Mouse (Mus musculus) heart, postnatal 0 days (tissue): ENCODE results near the gene Slc22a15. TPM values are rescaled to one million over a fixed set of nuclear protein-coding genes. Genes with fewer than 3 reads are reported as not detected.

Experiments
- ATAC-seq: fragments of 200-750 bp; cut with Nextera tagmentation; 2 replicates; pipeline ENCODE4 v1.8.0; 2017; ENCODE audit warnings: low read depth, moderate number of reproducible peaks, moderate library complexity; ENCODE audit not compliant: insufficient read depth
- DNase-seq: peaks from one replicate; pipeline ENCODE4 v3.0.0-alpha.2; 2016; ENCODE audit warnings: low spot score
- H3K27ac ChIP-seq: fragments of 300-500 bp; sonication (generic); 2 replicates; pipeline ENCODE4 v1.5.1; 2014; ENCODE audit warnings: low read depth, mild to moderate bottlenecking
- H3K27me3 ChIP-seq: fragments of 300-500 bp; sonication (generic); 2 replicates; pipeline ENCODE4 v1.6.1; 2014; ENCODE audit warnings: low read length, mixed read lengths; ENCODE audit not compliant: control insufficient read depth, insufficient read depth
- H3K36me3 ChIP-seq: fragments of 300-500 bp; sonication (generic); replicated peaks from 2 replicates; pipeline ENCODE4 v1.6.1; 2014; ENCODE audit warnings: low read length, mixed read lengths; ENCODE audit not compliant: control insufficient read depth, insufficient read depth
- H3K4me1 ChIP-seq: fragments of 300-500 bp; sonication (generic); 2 replicates; pipeline ENCODE4 v1.6.1; 2014; ENCODE audit warnings: antibody characterized with exemption; ENCODE audit not compliant: control insufficient read depth, insufficient read depth
- H3K4me2 ChIP-seq: fragments of 300-500 bp; sonication (generic); 2 replicates; pipeline ENCODE4 v1.6.1; 2014; ENCODE audit warnings: low read depth, mild to moderate bottlenecking, low read length, moderate library complexity
- H3K4me3 ChIP-seq: fragments of 300-500 bp; sonication (generic); 2 replicates; pipeline ENCODE4 v1.5.1; 2014; ENCODE audit warnings: low read depth, low read length
- H3K9ac ChIP-seq: fragments of 300-500 bp; sonication (generic); replicated peaks from 2 replicates; pipeline ENCODE4 v1.6.1; 2014; ENCODE audit warnings: low read depth, low read length, mixed read lengths
- H3K9me3 ChIP-seq: fragments of 300-500 bp; sonication (generic); replicated peaks from 2 replicates; pipeline ENCODE4 v1.6.1; 2016; ENCODE audit warnings: low read length; ENCODE audit not compliant: control insufficient read depth
- CTCF ChIP-seq: IDR thresholded peaks from 2 replicates; pipeline ENCODE4 v1.5.1; 2016; ENCODE audit warnings: antibody characterized with exemption, control low read depth, low read depth
- EP300 ChIP-seq: IDR thresholded peaks from 2 replicates; pipeline ENCODE4 v1.6.1; 2016; ENCODE audit warnings: antibody characterized with exemption, low read depth
- WGBS: fragments of 180-500 bp; shearing (Covaris S2); extraction: QIAGEN DNeasy Blood & Tissue Kit; methylation state at CpG from one replicate; pipeline ENCODE4 v1.1.7; 2014; 5-methylcytosine and 5-hydroxymethylcytosine counted together
- polyA plus RNA-seq: library from polyadenylated mRNA; unstranded; fragments of >200 nt; fragmentation: Nextera tagmentation; extraction: Ambion mirVana; gene quantifications from 2 replicates; pipeline ENCODE4 v1.2.1, GENCODE M21; 2015
- total RNA-seq: library from RNA; depleted of rRNA; stranded (reverse); fragments of >200 nt; gene quantifications from 2 replicates; pipeline ENCODE4 v1.2.3, GENCODE M21; 2014; ENCODE audit warnings: low replicate concordance; rRNA removed

Gene Slc22a15
- 9.3 and 11.0 TPM in 2 replicates for total RNA-seq
- polyA plus RNA-seq: 3.2 TPM in 2 replicates

GRCm38 (mm10) chr3:101923843-101924740 is at the start of gene Slc22a15:
Gene Slc22a15, minus strand, starts transcription at chr3:101924453.
- H3K4me2 ChIP-seq: peak within 1 kb of the TSS; percentile 70
- TF ChIP-seq EP300: peak; percentile 45; the same call in 1 of the 2 replicates
- TF ChIP-seq CTCF: no peak
- H3K4me1 ChIP-seq: peaks cover 19% of the 10 kb centered on the region
- whole genome bisulfite sequencing: under 1% methylated on average over 79 of the region's 92 CpGs
- peak within 1 kb of the TSS; percentile 92 for H3K27ac ChIP-seq
- ATAC-seq (peak; percentile 77), DNase-seq (peak; percentile 71)
- no peaks in the 10 kb centered on the region for H3K9me3 ChIP-seq
- peak within 1 kb of the TSS; percentile 78 for H3K9ac ChIP-seq
- no peaks in the 10 kb centered on the region for H3K36me3 ChIP-seq
- peak within 1 kb of the TSS; percentile 83 for H3K4me3 ChIP-seq
- H3K27me3 ChIP-seq: no peaks in the 10 kb centered on the region

- Histone ChIP-seq H3K4me3 (no peak overlapping the region), H3K27ac (no peak overlapping the region), H3K9ac (no peak overlapping the region), H3K4me1 (no peaks in the 10 kb centered on the region), H3K36me3 (no peaks in the 10 kb centered on the region), H3K9me3 (no peaks in the 10 kb centered on the region), H3K27me3 (no peaks in the 10 kb centered on the region), H3K4me2 (no peak overlapping the region)
- 66% methylated on average over 3 of the region's 3 CpGs for WGBS
- TF ChIP-seq CTCF (no peak), EP300 (no peak)
- ATAC-seq (no peak), DNase-seq (no peak)
Measured at GRCm38 (mm10) chr3:101966825-101967558, 42.7 kb upstream of the Slc22a15 start.

GRCm38 (mm10) chr3:101964352-101964751 is 40.1 kb upstream of the Slc22a15 start:
- Histone ChIP-seq H3K27me3 (no peaks in the 10 kb centered on the region), H3K27ac (no peak overlapping the region), H3K36me3 (no peaks in the 10 kb centered on the region), H3K9ac (no peak overlapping the region), H3K4me3 (no peak overlapping the region), H3K9me3 (no peaks in the 10 kb centered on the region), H3K4me2 (no peak overlapping the region), H3K4me1 (no peaks in the 10 kb centered on the region)
- no peak for TF ChIP-seq EP300
- no peak for TF ChIP-seq CTCF
- 68% methylated on average over 7 of the region's 7 CpGs for WGBS
- no peak for ATAC-seq
- DNase-seq: no peak

GRCm38 (mm10) chr3:101963501-101963900 is 39.2 kb upstream of the Slc22a15 start:
- ATAC-seq (no peak), DNase-seq (no peak)
- H3K9ac ChIP-seq: no peak overlapping the region
- no peak overlapping the region for H3K27ac ChIP-seq
- no peaks in the 10 kb centered on the region for H3K27me3 ChIP-seq
- H3K9me3 ChIP-seq: no peaks in the 10 kb centered on the region
- no peak for TF ChIP-seq CTCF
- 65% methylated on average over 9 of the region's 9 CpGs for WGBS
- H3K4me2 ChIP-seq: no peak overlapping the region
- H3K4me1 ChIP-seq: no peaks in the 10 kb centered on the region
- H3K36me3 ChIP-seq: no peaks in the 10 kb centered on the region
- no peak overlapping the region for H3K4me3 ChIP-seq

GRCm38 (mm10) chr3:101961146-101961835 is 37.0 kb upstream of the Slc22a15 start:
- WGBS: 77% methylated on average over 15 of the region's 15 CpGs
- no peak overlapping the region for H3K4me3 ChIP-seq
- ATAC-seq (no peak), DNase-seq (no peak)
- no peak overlapping the region for H3K4me2 ChIP-seq
- H3K9ac ChIP-seq: no peak overlapping the region
- TF ChIP-seq CTCF: no peak
- TF ChIP-seq EP300: no peak
- H3K36me3 ChIP-seq: no peaks in the 10 kb centered on the region
- H3K27me3 ChIP-seq: no peaks in the 10 kb centered on the region
- no peak overlapping the region for H3K27ac ChIP-seq
- H3K9me3 ChIP-seq: no peaks in the 10 kb centered on the region
- no peaks in the 10 kb centered on the region for H3K4me1 ChIP-seq
